Mouse (Mus musculus): ENCODE measurements around the gene Aurka.

GRCm38 (mm10) chr2:172407499-172407898, 37.2 kb upstream of the Aurka start:
- no peak for TF ChIP-seq CTCF (IDR thresholded peaks at IDR 0.05; ENCODE audit: low read depth)
- no peak for TF ChIP-seq EP300 (optimal IDR thresholded peaks at IDR 0.05)
